Mouse (Mus musculus) left cerebral cortex, postnatal 10 days (tissue): ENCODE results near the gene Aldh4a1. TPM values are rescaled to one million over a fixed set of nuclear protein-coding genes. Genes with fewer than 3 reads are reported as not detected.

Source experiments
- DNase-seq, 2 experiments: peaks; one replicate each; pipeline ENCODE4 v3.0.0; 2021 to 2022; ENCODE audit warnings: low spot score in 2 of 2, mixed read lengths in 1 of 2; ENCODE audit errors: extremely low spot score in 1 of 2
- intact Hi-C: fragments of 180-260 bp; cut with DNase I; formaldehyde crosslinking; loops from one replicate; pipeline ENCODE4 v1.15.1; 2025
- total RNA-seq, 2 experiments: library from RNA; stranded (reverse); gene quantifications; 2 replicates each; pipeline ENCODE4 v1.2.3; 2021

Aldh4a1 gene
- total RNA-seq, 2 experiments from 2014 or later: 18.4 to 19.1 TPM

GRCm38 (mm10) chr4:139611542-139611953, 11.1 kb upstream of the Aldh4a1 start:
- intact Hi-C loops: loop anchor here (5.0 kb wide), 2 partner anchors 34 to 139 kb away; no protein-coding TSS in a partner anchor
- peak; percentile 58 to 85 for DNase-seq

- no peak for DNase-seq
- intact Hi-C loops: loop anchor here (5.0 kb wide), 2 partner anchors 37 to 142 kb away; no protein-coding TSS in a partner anchor
Measured at GRCm38 (mm10) chr4:139614524-139615260, 8.0 kb upstream of the Aldh4a1 start.

- intact Hi-C loops: no loop called here
- no peak for DNase-seq
Measured at GRCm38 (mm10) chr4:139616276-139617000, 6.2 kb upstream of the Aldh4a1 start.

GRCm38 (mm10) chr4:139617001-139617364, 5.7 kb upstream of the Aldh4a1 start:
- DNase-seq: no peak
- intact Hi-C loops: no loop called here

GRCm38 (mm10) chr4:139619765-139620164, 2.9 kb upstream of the Aldh4a1 start:
- DNase-seq: no peak
- intact Hi-C loops: no loop called here

- intact Hi-C loops: loop anchor here (2.0 kb wide), 1 partner anchor 49 kb away; no protein-coding TSS in a partner anchor
Measured at GRCm38 (mm10) chr4:139623434-139624115, 909 bp downstream of the Aldh4a1 start.

GRCm38 (mm10) chr4:139624116-139624489, 1.4 kb downstream of the Aldh4a1 start:
- intact Hi-C loops: no loop called here
- no peak for DNase-seq

More at GRCm38 (mm10) chr4:139623434-139624115, 909 bp downstream of the Aldh4a1 start:
- DNase-seq: no peak

- DNase-seq: no peak
- intact Hi-C loops: no loop called here
Measured at GRCm38 (mm10) chr4:139624706-139625105, 2.0 kb downstream of the Aldh4a1 start.

- DNase-seq: no peak
- intact Hi-C loops: no loop called here
Measured at GRCm38 (mm10) chr4:139627361-139627760, 4.7 kb downstream of the Aldh4a1 start.

GRCm38 (mm10) chr4:139630171-139630570, 7.5 kb downstream of the Aldh4a1 start:
- DNase-seq: no peak
- intact Hi-C loops: no loop called here

GRCm38 (mm10) chr4:139631141-139631540, 8.5 kb downstream of the Aldh4a1 start:
- DNase-seq: peak in 1 of 2 experiments; percentile 86
- intact Hi-C loops: no loop called here

- DNase-seq: peak in 1 of 2 experiments; percentile 57
- intact Hi-C loops: no loop called here
Measured at GRCm38 (mm10) chr4:139631569-139632253, 9.0 kb downstream of the Aldh4a1 start.

GRCm38 (mm10) chr4:139632254-139632580, 9.6 kb downstream of the Aldh4a1 start:
- intact Hi-C loops: no loop called here
- DNase-seq: no peak

GRCm38 (mm10) chr4:139636373-139636772, 13.7 kb downstream of the Aldh4a1 start:
- peak; percentile 49 to 77 for DNase-seq

GRCm38 (mm10) chr4:139637847-139638246, 15.2 kb downstream of the Aldh4a1 start:
- intact Hi-C loops: loop anchor here (5.0 kb wide), 1 partner anchor 161 kb away; no protein-coding TSS in a partner anchor

More at GRCm38 (mm10) chr4:139636373-139636772, 13.7 kb downstream of the Aldh4a1 start:
- intact Hi-C loops: loop anchor here (5.0 kb wide), 1 partner anchor 159 kb away; no protein-coding TSS in a partner anchor

GRCm38 (mm10) chr4:139638356-139638755, 15.7 kb downstream of the Aldh4a1 start:
- DNase-seq: no peak
- intact Hi-C loops: loop anchor here (5.0 kb wide), 1 partner anchor 161 kb away; no protein-coding TSS in a partner anchor

More at GRCm38 (mm10) chr4:139637847-139638246, 15.2 kb downstream of the Aldh4a1 start:
- no peak for DNase-seq

- no peak for DNase-seq
- intact Hi-C loops: loop anchor here (5.0 kb wide), 1 partner anchor 162 kb away; no protein-coding TSS in a partner anchor
Measured at GRCm38 (mm10) chr4:139639801-139640200, 17.1 kb downstream of the Aldh4a1 start.

- intact Hi-C loops: no loop called here
Measured at GRCm38 (mm10) chr4:139640333-139640732, 17.7 kb downstream of the Aldh4a1 start.

GRCm38 (mm10) chr4:139640775-139641174, 18.1 kb downstream of the Aldh4a1 start:
- no peak for DNase-seq
- intact Hi-C loops: no loop called here

More at GRCm38 (mm10) chr4:139640333-139640732, 17.7 kb downstream of the Aldh4a1 start:
- no peak for DNase-seq
